Mouse (Mus musculus): ENCODE data around the gene 1700024B05Rik. TPM values are rescaled to one million over a fixed set of nuclear protein-coding genes. Genes with fewer than 3 reads are reported as not detected.
"Not testable (repeated sequence)": the region's sequence is repeated elsewhere in the genome, so short reads cannot be mapped to it uniquely, and the experiment has no call there.

Gene 1700024B05Rik
- total RNA-seq (2021), result not detected
- long read RNA-seq, experiment 1, result 0 reads
- long read RNA-seq, experiment 2, result 0 reads

DNA sequence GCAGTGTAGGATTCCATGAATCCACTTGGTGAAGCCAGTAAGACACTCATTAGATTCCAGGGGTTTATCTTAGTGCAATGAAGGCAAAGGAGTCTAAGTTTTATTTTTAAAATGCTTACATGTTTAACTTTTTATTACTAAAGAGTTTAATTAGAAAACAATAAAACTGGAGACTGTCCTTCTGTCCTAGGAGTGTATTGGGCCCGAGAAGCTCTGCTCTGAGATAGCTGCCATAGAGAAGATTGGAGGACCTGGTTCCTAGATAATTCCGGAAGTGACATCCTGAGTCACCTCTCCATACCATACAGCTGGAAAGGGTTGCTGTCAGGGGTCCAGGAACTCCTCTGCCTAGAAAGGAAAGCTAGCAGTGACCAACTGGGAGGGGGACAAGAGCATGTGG, at the start of gene 1700024B05Rik:
Gene 1700024B05Rik (plus strand): TSS at position 301 of the 400 bp plus-strand sequence.
- not testable (repeated sequence) for DNase-seq

DNA sequence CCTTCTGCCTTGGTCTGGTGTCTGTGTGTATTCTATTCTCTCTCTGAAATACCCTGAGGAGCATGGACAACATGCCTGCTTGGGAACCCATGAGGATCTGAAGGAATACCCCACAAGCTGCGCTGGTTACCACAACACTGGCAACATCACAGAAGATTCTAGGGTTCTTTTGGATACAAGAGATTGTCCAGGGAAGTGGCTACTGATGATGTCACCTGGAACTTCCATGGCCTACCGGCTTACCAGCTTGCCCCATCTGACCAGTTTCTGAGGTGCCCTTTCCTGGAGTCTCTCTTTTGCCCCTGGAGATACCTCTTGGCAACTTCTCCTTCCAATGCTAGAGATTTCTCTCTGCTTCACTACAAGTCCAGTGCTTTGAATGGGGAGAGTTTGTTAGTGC, 36.6 kb upstream of the 1700024B05Rik start, which contains the start of gene Gm7980:
Gene Gm7980 (minus strand): TSS at position 101 of the 400 bp plus-strand sequence.
- not testable (repeated sequence) for DNase-seq

DNA sequence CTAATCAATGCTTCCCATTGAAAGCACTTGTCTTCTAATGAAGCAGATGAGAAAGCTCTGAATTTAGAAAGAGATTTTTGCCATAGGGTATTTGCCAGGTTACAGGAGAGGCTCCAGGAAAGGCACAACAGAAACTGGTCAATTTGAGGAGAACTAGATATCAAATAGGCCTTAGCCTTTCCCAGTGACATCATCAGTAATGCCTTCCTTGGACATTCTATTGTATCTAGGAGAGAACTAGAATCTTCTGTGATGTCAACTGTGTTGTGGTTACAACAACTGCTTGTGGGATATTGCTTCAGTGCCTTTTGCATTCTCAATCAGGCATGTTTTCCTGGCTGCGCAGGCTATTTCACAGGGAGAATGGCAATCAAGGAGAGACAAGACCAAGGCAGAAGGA, 19.1 kb upstream of the 1700024B05Rik start, which contains the start of gene 1700049E17Rik1:
Gene 1700049E17Rik1 (plus strand): TSS at position 301 of the 400 bp plus-strand sequence.
- DNase-seq, result not testable (repeated sequence)

DNA sequence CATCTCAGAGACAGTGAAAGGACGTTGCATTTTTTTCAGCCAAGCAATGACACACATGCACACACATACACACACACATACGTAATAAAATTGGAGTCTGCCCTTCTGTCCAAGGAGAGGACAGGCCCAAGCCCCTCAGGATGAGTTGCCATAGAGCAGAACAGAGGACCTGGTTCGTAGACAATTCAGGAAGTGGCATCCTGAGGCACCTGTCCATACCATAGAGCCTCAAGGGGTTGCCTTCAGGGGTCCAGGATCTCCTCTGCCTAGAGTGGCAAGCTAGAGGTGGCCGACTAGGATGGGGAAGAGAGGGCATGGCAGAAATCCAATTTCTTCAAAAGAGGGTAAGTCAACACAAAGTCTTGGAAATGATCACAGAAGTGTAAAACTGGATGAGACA, 20.3 kb downstream of the 1700024B05Rik start:
- not testable (repeated sequence) for DNase-seq

DNA sequence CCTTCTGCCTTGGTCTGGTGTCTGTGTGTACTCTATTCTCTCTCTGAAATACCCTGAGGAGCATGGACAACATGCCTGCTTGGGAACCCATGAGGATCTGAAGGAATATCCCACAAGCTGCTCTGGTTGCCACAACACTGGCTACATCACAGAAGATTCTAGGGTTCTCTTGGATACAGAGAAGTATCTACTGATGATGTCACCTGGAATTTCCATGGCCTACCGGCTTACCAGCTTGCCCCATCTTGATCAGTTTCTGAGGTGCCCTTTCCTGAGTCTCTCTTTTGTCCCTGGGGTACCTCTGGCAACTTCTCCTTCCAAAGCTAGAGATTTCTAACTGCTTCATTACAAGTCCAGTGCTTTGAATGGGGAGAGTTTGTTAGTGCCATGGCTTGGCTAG, 24.0 kb downstream of the 1700024B05Rik start, which contains the start of gene Gm6401:
Gene Gm6401 (minus strand): TSS at position 101 of the 400 bp plus-strand sequence.
- not testable (repeated sequence) for DNase-seq

DNA sequence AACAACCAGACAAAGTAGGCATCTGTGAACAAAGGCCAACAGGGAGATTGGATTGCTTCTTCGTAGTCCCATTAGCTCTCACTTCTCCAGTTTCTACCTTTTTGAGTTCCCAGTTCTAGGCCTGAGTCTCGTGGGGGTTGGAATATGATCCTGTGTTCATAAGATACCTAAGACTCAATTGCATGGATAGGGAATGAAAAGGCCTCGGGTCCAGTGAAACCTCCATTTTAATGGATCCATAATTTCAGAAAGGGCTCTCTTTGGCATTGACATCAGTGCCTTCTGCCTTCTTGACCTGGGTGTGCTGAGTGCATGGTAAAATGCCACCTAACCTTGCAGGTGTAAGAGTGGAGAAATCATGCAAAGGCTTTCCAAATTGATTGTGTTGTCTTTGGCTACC, 24.8 kb downstream of the 1700024B05Rik start:
- not testable (repeated sequence) for DNase-seq

DNA sequence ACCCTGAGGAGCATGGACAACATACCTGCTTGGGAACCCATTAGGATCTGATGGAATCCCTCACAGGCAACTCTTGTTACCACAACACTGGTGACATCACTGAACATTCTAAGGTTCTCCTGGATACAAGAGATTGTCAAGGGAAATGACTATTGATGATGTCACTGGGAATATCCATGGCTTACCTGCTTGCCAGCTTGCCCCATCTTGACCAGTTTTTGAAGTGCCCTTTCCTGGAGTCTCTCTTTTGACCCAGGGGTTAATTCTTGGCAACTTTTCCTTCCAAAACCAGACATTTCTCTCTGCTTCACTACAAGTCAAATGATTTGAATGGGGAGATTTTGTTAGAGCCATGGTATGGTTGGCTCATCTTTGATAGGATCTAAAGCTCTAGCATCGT, 39.4 kb downstream of the 1700024B05Rik start, which contains the start of gene Gm3543:
Gene Gm3543 (minus strand): TSS at position 101 of the 400 bp plus-strand sequence.
- DNase-seq, result not testable (repeated sequence)

Other genes starting within 250 kb of the 1700024B05Rik start
- not detected for gene Gm8068, start 242.1 kb upstream of the 1700024B05Rik start, total RNA-seq (2021)
- not detected for gene Gm7929, start 193.4 kb upstream of the 1700024B05Rik start, total RNA-seq (2021)
- gene Gm47189, start 171.6 kb upstream of the 1700024B05Rik start, total RNA-seq (2021), result not detected
- gene Gm7980, start 36.7 kb upstream of the 1700024B05Rik start, total RNA-seq (2021), result not detected
- gene 1700049E17Rik1, start 19.0 kb upstream of the 1700024B05Rik start, total RNA-seq (2021), result not detected
- not detected for gene Gm6401, start 23.9 kb downstream of the 1700024B05Rik start, total RNA-seq (2021)
- not detected for gene Gm3543, start 39.3 kb downstream of the 1700024B05Rik start, total RNA-seq (2021)
- not detected for gene Gm7951, start 173.4 kb downstream of the 1700024B05Rik start, total RNA-seq (2021)
- not detected for gene Gm17027, start 218.6 kb downstream of the 1700024B05Rik start, total RNA-seq (2021)
- not detected for gene Gm3573, start 246.8 kb downstream of the 1700024B05Rik start, total RNA-seq (2021)

All from gastrocnemius, postnatal 25 days (tissue).